Mouse (Mus musculus) right cerebral cortex, adult 2 months (tissue): ENCODE results near the gene Cmtm6.
A peak's percentile ranks its signal among the peaks of the same experiment; 100 is the strongest.

Experiments used
- DNase-seq, 2 experiments: peaks; one replicate each; pipeline ENCODE4 v3.0.0; 2021 to 2022; ENCODE audit warnings: low spot score in 2 of 2

The Cmtm6 gene

DNA sequence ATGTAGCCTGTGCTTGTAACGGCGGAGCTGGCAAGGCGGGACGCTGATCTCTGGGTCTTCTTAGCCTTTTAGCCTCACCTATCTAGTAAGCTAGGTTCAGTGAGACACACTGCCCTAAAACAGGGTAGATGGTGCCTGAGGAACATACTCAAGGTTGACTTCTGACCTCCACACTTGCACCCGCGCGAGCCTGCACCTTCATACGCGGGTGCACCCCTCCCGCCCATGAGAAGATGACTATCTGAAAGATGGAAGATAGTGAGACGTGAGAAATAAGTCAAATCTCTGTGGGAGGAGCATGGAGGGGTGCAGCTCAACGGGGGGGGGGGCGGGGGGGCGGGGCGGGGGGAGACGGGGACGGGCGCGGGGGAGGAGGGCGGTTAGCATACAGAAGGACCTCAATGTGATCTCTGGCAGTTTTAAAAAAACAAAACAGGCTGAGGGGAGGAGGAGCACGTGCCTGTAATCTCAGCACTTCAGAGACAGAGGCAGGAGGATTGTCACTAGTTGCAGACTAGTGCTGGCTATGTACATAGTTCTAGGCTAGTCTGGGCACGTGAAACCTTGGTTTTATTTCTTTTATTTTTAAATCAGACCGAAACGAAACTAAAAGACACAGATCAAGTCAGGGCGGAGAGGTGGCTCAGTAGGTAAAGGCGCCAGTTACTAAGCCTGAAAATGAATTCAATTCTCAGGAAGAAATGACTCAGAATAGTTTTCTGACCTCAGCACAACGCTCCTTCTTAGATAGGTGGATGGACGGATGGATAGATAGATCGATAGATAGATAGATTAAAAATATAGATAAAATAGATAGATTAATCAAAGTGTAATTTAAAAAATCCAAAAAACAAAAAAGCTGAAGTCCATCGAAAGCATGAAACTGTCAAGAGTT lies 758 bp upstream of the Cmtm6 start:
- no peak for DNase-seq

DNA sequence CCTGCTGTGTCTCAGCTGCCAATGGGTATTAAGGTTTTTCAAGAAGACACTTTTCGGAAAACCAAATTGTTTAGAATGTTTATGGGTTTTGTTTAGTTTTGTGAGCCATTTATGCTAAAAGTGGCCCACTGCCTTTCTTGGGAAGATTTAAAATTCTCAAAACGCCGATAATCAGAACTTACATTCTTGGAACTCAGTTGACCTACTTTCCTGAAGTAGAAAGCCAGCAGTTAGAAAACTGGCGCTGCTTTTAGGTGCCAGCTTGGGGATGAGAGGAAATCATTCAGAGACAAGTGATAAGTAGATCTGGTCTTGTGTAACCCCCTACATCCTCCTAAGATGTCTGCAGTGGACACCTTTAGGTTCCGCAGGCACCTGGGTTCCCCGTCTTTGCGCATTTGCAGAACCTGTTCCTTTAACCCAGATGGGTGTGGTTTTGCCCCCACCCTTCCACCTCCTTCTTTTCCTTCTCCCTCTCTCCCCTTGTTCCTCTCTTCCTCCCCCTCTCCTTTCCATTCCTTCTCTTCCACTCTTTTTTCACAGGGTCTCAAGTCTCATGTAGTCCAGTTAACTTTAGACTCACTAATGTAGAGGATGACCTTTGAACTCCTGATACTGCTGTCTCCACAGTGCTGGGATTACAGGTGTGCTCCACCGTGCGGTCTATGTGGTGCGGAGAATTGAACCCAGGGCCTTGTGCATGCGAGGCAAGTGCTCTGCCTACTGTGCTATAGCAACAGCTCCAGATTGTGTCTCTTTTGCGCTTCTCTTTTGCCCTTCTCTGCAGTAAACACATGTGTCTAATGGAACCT lies 1.2 kb downstream of the Cmtm6 start:
- no peak for DNase-seq

DNA sequence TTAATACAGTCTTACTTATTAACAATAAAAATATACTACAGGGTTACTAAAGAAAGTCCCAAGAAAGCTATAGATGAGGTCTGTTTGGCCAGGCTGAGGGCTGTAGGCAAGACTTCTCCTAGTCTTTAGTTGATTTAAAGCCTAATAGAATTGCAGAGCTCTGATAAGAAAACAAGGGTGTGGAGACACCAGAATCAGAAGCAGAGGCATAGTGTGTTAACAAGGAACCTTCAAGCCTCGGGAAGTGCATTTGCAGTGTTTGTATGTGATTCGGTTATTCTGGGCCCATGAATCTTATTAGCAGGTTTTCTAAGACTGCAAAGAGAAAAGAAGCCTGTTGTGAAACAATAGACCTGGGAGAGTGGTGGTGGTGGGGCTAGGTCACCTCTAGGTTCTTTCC lies 2.3 kb downstream of the Cmtm6 start:
- no peak for DNase-seq

DNA sequence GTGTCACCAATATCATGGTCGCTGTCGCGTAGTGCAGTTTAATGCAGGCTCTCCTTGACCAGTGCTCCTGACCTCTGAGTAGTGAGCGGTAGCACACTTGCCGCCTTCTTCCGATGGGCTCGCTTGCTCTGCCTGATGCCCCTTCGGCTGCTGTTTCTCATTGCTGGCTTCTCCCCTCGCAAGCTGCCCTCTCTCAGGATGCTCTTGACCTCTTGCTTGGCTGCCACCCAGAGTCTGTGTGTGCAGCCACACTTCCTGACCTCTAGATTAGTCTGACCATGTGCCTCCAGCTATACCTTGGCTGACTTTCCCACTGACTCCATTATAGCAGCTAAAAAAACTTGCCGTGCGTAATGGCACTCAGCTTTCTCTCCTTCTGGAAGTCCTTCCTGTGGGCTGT lies 5.5 kb downstream of the Cmtm6 start:
- DNase-seq = no peak

DNA sequence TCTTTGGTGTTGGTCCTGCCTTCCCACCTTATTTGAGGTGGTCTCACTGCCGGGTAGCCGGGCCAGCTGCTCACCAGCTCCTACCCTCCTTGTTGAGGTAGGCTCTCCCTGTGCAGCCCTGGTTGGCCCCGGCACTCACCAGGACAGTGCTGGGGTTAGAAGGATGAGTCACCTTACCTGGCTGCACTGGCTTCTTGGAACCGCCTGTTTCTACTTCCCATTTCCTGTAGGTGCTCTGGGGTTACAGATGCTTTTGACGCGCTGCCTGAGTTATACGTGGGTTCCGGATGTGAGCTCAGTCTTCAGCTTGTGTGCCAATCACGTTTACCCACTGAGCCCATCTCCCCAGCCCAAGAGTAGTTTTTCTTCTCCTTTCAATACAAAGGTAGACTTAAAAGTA lies 9.4 kb downstream of the Cmtm6 start:
- no peak for DNase-seq

DNA sequence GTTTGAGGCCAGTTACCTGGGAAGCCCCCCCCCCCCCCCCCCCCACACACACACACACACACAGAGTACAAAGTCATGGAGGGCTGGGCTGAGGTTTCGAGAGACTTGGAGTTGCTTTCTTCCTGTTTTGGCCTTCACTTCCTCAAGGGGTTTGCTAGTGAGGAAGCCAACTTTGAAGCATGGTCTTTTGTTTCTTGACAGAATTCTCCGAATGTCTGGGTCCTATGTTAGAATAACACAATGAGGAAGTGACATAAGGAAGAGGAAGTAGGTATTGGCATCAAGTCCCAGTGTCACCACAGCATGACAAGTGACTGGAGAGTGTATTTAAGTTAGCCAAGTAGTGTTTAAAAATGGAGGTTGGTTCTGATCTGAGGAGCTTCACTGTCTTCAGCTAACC lies 11.8 kb downstream of the Cmtm6 start:
- DNase-seq = no peak

DNA sequence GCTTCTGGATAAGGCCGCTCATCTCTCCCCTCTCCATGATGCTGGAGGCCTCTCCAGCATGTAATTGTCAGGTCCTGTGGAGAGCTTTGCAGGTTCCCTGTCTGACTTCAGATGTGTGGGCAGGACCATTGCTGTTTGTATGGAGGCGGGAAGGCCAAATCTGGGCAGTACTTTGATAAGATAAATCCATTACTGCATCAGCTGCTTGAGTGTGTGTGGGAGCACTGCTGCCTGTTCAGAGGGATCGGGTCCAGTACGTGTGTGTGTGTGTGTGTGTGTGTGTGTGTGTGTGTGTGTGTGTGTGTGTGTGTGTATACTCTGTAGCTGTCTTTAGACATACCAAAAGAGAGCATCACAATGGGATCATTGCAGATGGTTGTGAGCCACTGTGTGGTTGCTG lies 14.2 kb downstream of the Cmtm6 start:
- peak in 1 of 2 experiments; percentile 29 for DNase-seq

DNA sequence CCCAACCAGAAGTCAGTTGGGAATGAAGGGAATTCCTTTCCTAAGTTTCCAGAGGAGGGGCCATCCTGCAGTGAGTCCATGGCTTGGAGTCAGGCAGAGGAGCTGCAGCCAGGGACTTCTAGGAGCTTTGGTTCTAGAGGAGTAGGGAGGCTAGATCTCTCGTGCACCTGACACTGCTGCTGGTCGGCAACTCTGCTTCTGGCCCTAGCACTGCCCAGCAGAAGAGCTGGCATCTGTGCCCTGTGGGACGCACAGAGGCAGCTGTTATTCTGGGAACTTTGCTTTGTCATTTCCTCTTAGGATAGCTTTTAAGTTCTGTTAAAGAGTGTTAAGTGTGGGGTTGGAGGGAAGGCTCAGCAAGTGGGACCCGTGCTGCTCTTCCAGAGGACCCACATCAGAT lies 14.7 kb downstream of the Cmtm6 start:
- DNase-seq = no peak

DNA sequence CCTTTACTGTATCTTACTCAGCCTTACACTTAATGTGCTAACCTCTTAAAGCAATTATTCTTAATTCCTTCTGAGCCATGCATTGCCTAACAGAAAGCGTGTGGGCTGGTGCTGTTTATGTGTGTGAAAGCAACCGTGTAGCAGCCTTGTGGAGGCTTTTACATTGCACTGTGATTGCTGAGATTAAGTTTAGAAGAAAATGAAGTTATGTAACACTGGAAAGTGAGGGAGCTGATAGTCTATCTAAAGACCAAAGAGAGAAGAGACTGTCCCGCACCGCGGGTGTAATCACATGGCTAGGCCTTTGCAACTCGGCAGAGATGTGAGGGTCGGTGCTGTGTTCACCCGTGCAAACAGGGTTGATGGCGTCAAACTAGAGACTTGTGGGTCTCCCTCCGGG lies 16.1 kb downstream of the Cmtm6 start:
- DNase-seq = peak; percentile 52 to 67

DNA sequence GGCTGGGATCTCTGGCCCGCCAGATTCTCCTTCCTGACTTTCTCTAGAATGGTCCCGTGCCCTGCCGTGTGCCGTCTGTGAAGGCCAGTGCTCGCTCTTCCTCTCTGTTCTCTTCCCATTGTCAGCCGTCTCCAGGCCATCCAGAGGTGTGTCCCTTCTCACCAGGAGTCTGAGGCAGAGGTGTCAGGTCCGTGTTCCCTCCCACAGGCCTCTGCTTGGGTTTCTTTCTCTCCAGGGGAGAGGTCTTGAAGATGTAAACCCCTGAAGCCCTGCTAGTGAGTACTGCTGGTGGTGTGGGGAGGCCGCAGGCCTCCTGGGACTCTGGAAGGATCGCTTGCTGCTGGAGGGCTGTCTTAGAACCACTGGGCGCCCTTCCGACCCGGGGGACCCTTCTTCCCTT lies 16.6 kb downstream of the Cmtm6 start:
- no peak for DNase-seq

DNA sequence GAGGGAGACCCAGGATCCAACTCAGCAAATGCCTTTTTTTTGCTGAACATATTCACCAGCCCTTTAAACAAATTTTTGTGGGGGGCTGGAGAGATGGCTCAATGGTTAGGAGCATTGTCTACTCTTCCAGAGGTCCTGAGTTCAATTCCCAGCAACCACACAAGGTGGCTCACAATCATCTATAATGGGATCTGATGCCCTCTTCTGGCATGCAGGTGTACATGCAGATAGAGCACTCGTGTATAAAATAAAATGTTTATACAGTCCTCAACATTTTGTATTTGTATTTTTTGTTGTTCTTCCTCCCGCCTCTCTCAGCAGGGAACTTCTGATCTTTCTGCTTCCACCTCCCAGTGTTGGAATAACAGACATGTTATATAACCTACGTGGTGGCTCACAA lies 20.7 kb downstream of the Cmtm6 start:
- DNase-seq = no peak

DNA sequence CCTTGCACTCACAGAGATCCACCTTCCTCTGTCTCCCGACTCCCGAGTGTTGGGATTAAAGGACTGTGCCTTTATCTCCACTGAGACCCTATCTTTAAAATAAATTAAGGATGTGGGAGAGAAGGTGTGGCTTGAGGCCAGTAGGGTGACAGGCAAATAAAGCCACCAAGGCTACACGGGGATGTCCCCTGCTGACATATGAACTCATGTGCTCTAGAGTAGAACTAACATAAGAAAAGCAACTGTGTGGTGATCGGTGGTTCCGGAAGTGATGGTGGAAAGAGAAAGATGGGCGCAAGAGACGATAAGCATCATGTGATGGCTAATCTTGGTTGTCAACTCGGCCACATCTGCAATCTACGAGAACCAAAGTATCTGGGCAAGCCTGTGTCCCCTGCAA lies 21.4 kb downstream of the Cmtm6 start:
- DNase-seq = no peak

DNA sequence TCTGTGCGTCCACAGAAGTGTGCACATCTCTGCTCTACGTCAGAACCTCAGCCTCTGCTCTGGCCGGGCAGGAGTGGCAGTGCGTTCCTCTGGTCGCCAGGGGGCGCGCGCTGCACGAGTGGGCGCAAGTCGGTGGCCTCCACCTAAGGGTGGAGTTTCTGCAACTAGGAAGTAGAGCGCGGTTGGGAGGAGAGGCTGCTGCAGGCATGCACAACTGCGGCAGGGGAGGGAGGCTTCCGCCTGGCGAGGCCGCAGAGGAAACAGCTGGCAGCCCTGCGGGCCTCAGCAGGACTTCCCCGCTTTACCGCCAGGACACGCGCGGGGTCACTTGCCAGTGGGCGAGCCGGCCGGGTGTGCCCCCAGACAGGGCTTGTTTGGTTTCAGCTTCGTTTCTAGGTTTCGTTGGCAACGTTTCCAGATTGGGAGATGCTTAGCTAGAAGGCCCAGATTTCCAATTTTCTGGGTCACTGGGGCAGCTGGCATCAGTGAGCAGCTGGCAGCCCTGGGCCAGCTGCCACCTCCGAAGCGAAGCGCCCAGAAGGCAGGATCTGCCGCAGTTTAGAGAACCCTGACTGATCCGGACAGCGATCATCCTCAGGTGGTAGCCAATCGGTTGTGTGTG lies 22.1 kb downstream of the Cmtm6 start:
- peak; percentile 92 to 94 for DNase-seq

DNA sequence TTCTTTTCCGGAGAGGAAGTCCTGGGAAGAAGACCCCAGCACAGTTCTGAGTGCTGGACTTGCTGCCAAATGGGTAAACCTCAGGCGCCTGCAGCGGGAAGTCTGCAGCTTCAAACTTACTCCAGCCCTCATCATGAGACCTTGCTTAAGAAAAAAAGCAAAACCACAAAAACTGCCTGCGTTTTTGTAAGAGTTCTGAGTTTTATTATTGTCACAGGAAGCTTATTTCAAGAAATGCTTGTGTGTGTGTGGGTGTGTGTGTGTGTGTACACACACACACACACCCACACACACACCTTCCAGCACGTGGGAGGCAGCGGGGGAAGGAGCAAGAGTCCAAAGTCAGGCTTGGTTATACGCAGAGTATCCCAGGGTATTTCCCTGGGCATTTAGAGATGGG lies 27.4 kb downstream of the Cmtm6 start:
- no peak for DNase-seq

DNA sequence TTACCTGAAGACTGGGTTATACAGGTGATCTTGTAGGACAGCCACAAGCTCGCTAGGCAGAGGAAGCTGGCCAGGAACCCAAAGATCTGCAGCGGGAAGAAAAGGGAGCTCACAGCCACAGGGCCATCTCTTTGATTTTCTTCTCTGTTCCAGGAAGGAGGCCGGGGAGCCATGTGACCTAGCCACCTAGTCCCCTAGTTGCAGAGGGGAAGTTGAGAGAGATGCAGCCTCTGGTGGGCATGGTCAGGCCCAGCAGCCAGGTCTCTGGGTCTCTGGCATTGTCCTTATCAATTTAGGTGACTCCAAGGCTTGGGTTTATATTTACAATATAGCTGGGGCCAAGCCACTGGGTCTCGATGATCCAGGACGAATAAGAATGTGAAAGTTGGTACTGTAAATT lies 27.9 kb downstream of the Cmtm6 start:
- DNase-seq = no peak

DNA sequence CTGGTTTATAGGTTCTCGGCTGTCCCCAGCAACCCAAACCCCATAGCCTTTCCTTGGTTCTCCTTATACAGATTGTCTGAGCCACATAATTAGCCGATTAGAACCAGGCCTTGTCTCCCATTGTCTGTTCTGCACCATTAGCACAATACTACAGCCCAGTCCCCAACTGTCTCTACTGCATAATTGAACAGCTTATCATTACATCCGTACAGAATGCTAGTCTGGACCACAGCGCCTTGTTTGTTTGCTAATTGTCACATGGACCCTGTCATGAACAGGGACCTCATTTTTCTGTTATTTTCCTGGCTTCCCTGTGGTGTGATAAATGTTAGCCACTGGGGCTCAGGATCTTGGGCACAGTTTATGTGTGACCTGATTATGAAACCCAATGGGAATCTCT lies 29.0 kb downstream of the Cmtm6 start:
- DNase-seq = no peak

DNA sequence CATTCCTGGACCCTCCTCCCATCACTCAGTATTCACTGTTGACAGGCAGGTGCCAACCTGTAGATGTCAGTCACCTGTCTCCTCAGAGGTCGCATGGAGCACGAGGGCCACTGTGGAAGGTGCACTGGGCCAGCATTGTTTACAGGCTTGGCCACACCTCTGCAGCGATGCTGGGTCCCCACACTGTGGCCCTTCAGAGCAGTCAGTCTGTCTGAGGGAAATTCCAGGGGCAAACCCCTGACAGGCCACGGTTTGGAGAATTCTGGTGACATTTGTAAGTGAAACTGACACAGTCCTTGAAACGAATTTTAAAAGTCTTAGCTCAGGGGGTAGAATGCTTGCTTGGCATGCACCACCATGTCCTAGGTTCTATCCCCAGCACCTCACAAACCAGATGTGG lies 29.4 kb downstream of the Cmtm6 start:
- no peak for DNase-seq

DNA sequence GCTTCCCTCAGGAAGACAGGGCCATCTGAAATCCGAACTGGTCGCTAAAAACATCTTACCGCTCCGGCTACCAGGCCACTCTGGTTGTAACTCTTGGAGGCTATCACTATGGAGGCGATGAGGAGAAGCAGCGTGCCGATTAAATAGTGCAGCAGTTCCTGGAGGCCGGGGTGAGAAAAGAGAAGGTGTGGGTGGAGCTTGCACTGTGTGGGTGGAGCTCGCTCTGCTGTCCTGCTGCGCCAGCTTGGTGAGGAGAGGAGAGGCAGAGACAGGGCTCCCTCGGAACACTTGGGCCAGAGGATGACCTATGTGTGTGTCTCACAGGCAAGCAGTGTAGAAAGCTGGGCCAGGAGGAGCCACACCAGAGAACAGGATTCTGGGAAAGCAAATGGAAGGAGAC lies 30.9 kb downstream of the Cmtm6 start:
- DNase-seq = no peak

DNA sequence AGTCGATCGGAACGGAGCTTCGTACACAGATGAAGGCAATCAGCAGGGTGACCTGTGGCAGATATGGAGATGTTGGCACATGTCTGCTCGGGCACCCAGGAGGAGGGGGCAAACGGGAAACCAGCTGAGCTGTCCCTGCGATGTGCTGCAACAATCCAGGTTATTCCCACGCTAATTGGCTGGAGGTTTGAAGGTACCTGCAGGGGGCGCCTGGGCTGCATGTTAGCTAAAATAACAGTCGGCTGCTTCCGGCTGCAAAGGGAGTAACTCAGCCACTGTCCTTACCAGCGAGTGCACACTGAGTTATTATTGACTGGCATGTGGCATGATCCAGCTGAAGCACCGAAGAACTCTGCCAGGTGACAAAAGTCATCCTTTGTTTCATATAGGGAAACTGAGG lies 32.4 kb downstream of the Cmtm6 start:
- no peak for DNase-seq

DNA sequence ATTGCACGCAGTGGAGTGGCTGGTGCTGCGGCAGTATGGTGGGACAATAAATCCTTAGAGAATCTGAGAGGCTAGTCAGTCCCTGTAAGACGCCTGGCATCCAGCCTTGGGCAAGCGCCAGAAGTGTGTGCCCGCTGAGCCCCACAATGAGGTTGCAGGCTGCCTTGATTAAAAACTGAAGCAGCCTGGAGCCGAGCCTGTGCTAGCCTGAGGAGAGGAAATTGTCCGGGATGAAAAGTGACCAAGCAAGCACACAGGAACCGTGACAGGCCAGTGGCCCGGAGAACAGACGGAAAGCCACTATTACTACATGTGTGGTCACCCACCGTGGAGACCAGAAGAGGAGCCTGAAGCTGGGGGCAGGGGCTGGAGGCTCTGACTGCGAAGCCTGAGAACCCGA lies 36.1 kb downstream of the Cmtm6 start:
- DNase-seq = no peak

DNA sequence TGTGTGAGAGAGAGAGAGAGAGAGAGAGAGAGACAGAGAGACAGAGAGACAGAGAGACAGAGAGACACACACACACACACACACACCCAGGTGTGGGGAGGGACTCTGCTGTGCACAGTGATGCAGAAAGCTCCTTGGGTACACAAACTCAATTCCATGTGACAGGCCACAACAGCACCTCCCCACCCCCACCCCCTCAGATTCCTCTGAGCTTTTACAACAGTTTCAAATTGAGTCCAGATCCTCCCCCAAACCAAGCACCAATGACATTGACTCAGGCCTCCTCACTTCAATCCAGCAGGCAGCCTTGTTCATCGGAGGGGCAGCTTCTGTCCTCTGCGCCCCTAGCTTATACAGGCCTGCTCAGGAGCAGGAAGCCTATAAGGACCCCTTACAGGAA lies 36.6 kb downstream of the Cmtm6 start:
- DNase-seq = no peak

DNA sequence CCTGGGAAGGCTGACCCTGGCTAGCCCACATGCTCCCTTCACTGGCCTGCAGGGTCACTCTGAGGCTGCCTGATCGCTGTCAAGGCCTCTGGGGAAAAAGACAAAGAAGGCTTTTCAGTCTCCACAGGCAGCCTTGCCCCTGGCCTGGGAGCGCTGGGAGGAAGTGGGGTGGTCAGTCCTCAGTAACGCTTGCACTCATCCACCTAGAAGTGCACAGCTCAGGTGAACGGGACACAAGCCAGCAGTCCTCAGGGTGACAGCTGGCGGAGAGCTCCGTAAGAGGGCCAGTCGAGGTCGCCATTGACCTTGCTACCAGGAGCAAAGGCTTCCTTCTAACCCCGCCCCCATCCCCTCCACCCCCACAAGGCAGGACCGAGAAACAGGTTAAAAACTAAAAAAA lies 37.1 kb downstream of the Cmtm6 start:
- no peak for DNase-seq

DNA sequence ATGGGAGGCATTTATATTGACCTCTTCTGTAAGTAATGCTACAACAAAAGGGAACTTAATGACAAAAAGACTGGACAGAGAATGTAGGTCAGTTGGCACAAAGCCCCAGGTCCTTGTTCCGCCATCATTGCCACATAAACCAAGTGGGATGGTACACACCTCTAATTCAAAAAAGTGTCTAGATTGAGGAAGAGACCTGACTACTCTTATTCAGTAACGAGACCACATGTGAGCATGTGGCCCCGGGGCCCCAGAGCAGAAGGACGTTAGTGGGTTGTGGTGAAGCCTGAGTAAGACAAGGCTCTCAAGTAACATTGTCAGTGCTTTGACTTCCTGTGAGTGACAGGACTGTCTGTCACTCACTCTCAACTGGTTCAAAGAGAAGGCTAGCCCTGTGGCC lies 39.3 kb downstream of the Cmtm6 start:
- DNase-seq = no peak
